ENCODE assay signal across 10 mouse cellular contexts in the genomic region with DNA sequence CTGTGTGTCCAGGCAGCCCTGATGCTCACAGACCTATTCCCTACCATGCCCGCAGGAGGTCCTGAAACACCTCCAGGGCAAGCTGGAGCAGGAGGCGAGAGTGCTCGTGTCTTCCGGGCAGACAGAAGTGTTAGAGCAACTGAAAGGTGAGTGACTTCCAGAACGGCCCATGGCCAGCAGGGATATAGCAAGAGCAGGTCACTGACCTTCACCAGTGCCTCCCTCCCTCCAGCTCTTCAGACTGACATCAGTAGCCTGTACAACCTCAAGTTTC. TPM values are rescaled to one million over a fixed set of nuclear protein-coding genes. Genes with fewer than 3 reads are reported as not detected.
DNase-seq lines count a peak whose midpoint lies in the region; ATAC-seq and TF ChIP-seq lines count a peak whose summit lies in the region.
"Had no signal": no experiment of that assay in that cellular context is flagged by ENCODE, and none has a peak within 500 bp of the region (broad histone marks: within the 10 kb centered on the region; RNA-seq: fewer than 3 reads in every experiment).

No protein-coding gene starts in this region.

- peaks cover 10% of the 10 kb centered on the region; the same call in 1 of the 2 replicates for H3K4me1 ChIP-seq in liver, postnatal 0 days (ENCODE audit: insufficient read depth)
- peaks cover 83% of the 10 kb centered on the region for H3K4me1 ChIP-seq in forebrain, embryonic 13.5 days
- peaks cover 12% of the 10 kb centered on the region for H3K4me1 ChIP-seq in intestine, embryonic 15.5 days (replicated peaks)
- no peaks in the 10 kb centered on the region; the same call in 1 of the 2 replicates for H3K4me1 ChIP-seq in stomach, embryonic 15.5 days

- H3K36me3 ChIP-seq in liver, postnatal 0 days (replicated peaks; ENCODE audit: insufficient read depth, low read length), result no peaks in the 10 kb centered on the region
- peaks cover 55% of the 10 kb centered on the region for H3K36me3 ChIP-seq in forebrain, embryonic 13.5 days (ENCODE audit: poor library complexity, severe bottlenecking)
- H3K36me3 ChIP-seq in intestine, embryonic 15.5 days, result no peaks in the 10 kb centered on the region
- H3K36me3 ChIP-seq in stomach, embryonic 15.5 days, result no peaks in the 10 kb centered on the region

- no peak overlapping the region for H3K27ac ChIP-seq in liver, postnatal 0 days (ENCODE audit: low read depth)
- H3K27ac ChIP-seq in forebrain, embryonic 13.5 days, result peak overlapping the region; percentile 98; the same call in 1 of the 2 replicates
- H3K27ac ChIP-seq in intestine, embryonic 15.5 days, result peak overlapping the region; percentile 40; the same call in 1 of the 2 replicates
- H3K27ac ChIP-seq in stomach, embryonic 15.5 days, result no peak overlapping the region
- H3K27ac ChIP-seq: macrophage had no signal

- peaks cover 80% of the 10 kb centered on the region for H3K27me3 ChIP-seq in liver, postnatal 0 days (ENCODE audit: insufficient read depth, low read length)
- H3K27me3 ChIP-seq in forebrain, embryonic 13.5 days, result no peaks in the 10 kb centered on the region
- H3K27me3 ChIP-seq in intestine, embryonic 15.5 days (replicated peaks), result peaks cover 76% of the 10 kb centered on the region
- peaks cover 88% of the 10 kb centered on the region for H3K27me3 ChIP-seq in stomach, embryonic 15.5 days (replicated peaks)

- no peak overlapping the region for H3K4me2 ChIP-seq in liver, postnatal 0 days (ENCODE audit: low read depth, low read length)
- H3K4me2 ChIP-seq in forebrain, embryonic 13.5 days, result peak overlapping the region; percentile 86
- H3K4me2 ChIP-seq in intestine, embryonic 15.5 days (replicated peaks), result peak overlapping the region; percentile 17
- H3K4me2 ChIP-seq in stomach, embryonic 15.5 days, result peak overlapping the region; percentile 29; the same call in 1 of the 2 replicates

- H3K4me3 ChIP-seq in liver, postnatal 0 days (ENCODE audit: low read depth, low read length), result no peak overlapping the region
- peak overlapping the region; percentile 73 for H3K4me3 ChIP-seq in forebrain, embryonic 13.5 days
- no peak overlapping the region for H3K4me3 ChIP-seq in intestine, embryonic 15.5 days (replicated peaks)
- H3K4me3 ChIP-seq in stomach, embryonic 15.5 days (replicated peaks), result no peak overlapping the region

- TF ChIP-seq CTCF in liver, postnatal 0 days (IDR thresholded peaks at IDR 0.05; ENCODE audit: low read depth), result no peak

- no peaks in the 10 kb centered on the region for H3K9me3 ChIP-seq in liver, postnatal 0 days (ENCODE audit: low read length)
- no peaks in the 10 kb centered on the region for H3K9me3 ChIP-seq in forebrain, embryonic 13.5 days (replicated peaks)
- no peaks in the 10 kb centered on the region for H3K9me3 ChIP-seq in intestine, embryonic 15.5 days
- no peaks in the 10 kb centered on the region for H3K9me3 ChIP-seq in stomach, embryonic 15.5 days

- no peak for DNase-seq in liver, postnatal 0 days
- DNase-seq in liver, result no peak
- no peak for DNase-seq in c-Kit-positive CD71-positive TER-119-positive erythroid progenitor cells, embryonic 14.5 days (ENCODE audit: low spot score)
- DNase-seq: right cerebral cortex, postnatal 14 days had no signal

- TF ChIP-seq EP300 in liver, postnatal 0 days (IDR thresholded peaks at IDR 0.05; ENCODE audit: low read depth), result no peak

- WGBS in liver, postnatal 0 days (ENCODE audit: insufficient replicate concordance), result 59% methylated on average over 5 of the region's 5 CpGs
- WGBS in forebrain, embryonic 13.5 days, result 62% methylated on average over 5 of the region's 5 CpGs
- WGBS in intestine, embryonic 15.5 days, result 51% methylated on average over 5 of the region's 5 CpGs
- 62% methylated on average over 5 of the region's 5 CpGs for WGBS in stomach, embryonic 15.5 days

- ATAC-seq in liver, postnatal 0 days, result peak; percentile 66
- no peak for ATAC-seq in forebrain, embryonic 13.5 days
- ATAC-seq in intestine, embryonic 15.5 days, result no peak
- no peak for ATAC-seq in stomach, embryonic 15.5 days (ENCODE audit: insufficient read depth, low FRiP score, low read depth)
- ATAC-seq in megakaryocyte progenitor cell, adult 5-6 weeks (replicated peaks; ENCODE audit: poor library complexity), result no peak
- ATAC-seq: inflammation-experienced regulatory T-cells, adult 6 months had no signal

- no peak overlapping the region for H3K9ac ChIP-seq in liver, postnatal 0 days (replicated peaks)
- peak overlapping the region; percentile 99 for H3K9ac ChIP-seq in forebrain, embryonic 13.5 days
- 0 out of 2 replicates have a peak overlapping the region, but pooled peaks have one; percentile 6 for H3K9ac ChIP-seq in intestine, embryonic 15.5 days
- no peak overlapping the region for H3K9ac ChIP-seq in stomach, embryonic 15.5 days

RNA-seq across cellular contexts. Expression of a gene that starts 6.2 kb away (rescaled TPM):
- polyA plus RNA-seq in liver, postnatal 0 days (2015; fragmentation: Nextera tagmentation; extraction: Ambion mirVana), result 0.05 and 0.20 TPM in 2 replicates
- 129 and 140 TPM in 2 replicates for polyA plus RNA-seq in forebrain, embryonic 13.5 days (2015; fragmentation: Nextera tagmentation; extraction: Ambion mirVana)
- 4.9 and 6.5 TPM in 2 replicates for polyA plus RNA-seq in intestine, embryonic 15.5 days (2015; fragmentation: Nextera tagmentation; extraction: Ambion mirVana)
- polyA plus RNA-seq in stomach, embryonic 15.5 days (2015; fragmentation: Nextera tagmentation; extraction: Ambion mirVana), result 5.0 and 5.2 TPM in 2 replicates
- total RNA-seq in megakaryocyte progenitor cell, adult 5-6 weeks (2015), result not detected in 2 replicates
- total RNA-seq in megakaryocyte progenitor cell, adult 5-6 weeks (2017), result 0.03 TPM in 1 of 2 replicates, not detected in the other

RNA-seq across cellular contexts. Expression of a gene that starts 9.8 kb away (rescaled TPM):
- 453 and 466 TPM in 2 replicates for polyA plus RNA-seq in liver, postnatal 0 days (2015; fragmentation: Nextera tagmentation; extraction: Ambion mirVana)
- polyA plus RNA-seq in forebrain, embryonic 13.5 days (2015; fragmentation: Nextera tagmentation; extraction: Ambion mirVana), result 805 and 828 TPM in 2 replicates
- polyA plus RNA-seq in intestine, embryonic 15.5 days (2015; fragmentation: Nextera tagmentation; extraction: Ambion mirVana), result 974 and 1,020 TPM in 2 replicates
- 904 and 948 TPM in 2 replicates for polyA plus RNA-seq in stomach, embryonic 15.5 days (2015; fragmentation: Nextera tagmentation; extraction: Ambion mirVana)
- total RNA-seq in megakaryocyte progenitor cell, adult 5-6 weeks (2015), result 2,196 and 2,314 TPM in 2 replicates
- 2,623 and 2,987 TPM in 2 replicates for total RNA-seq in megakaryocyte progenitor cell, adult 5-6 weeks (2017)

RNA-seq across cellular contexts. Expression of a gene that starts 18.3 kb away (rescaled TPM):
- 25.5 and 27.4 TPM in 2 replicates for polyA plus RNA-seq in liver, postnatal 0 days (2015; fragmentation: Nextera tagmentation; extraction: Ambion mirVana)
- 42.7 and 43.3 TPM in 2 replicates for polyA plus RNA-seq in forebrain, embryonic 13.5 days (2015; fragmentation: Nextera tagmentation; extraction: Ambion mirVana)
- polyA plus RNA-seq in intestine, embryonic 15.5 days (2015; fragmentation: Nextera tagmentation; extraction: Ambion mirVana), result 51.4 and 51.5 TPM in 2 replicates
- 40.5 and 46.4 TPM in 2 replicates for polyA plus RNA-seq in stomach, embryonic 15.5 days (2015; fragmentation: Nextera tagmentation; extraction: Ambion mirVana)
- 22.9 and 24.2 TPM in 2 replicates for total RNA-seq in megakaryocyte progenitor cell, adult 5-6 weeks (2015)
- total RNA-seq in megakaryocyte progenitor cell, adult 5-6 weeks (2017), result 15.7 and 16.8 TPM in 2 replicates

RNA-seq across cellular contexts. Expression of a gene that starts 27.3 kb away (rescaled TPM):
- 5.6 TPM in 2 replicates for polyA plus RNA-seq in liver, postnatal 0 days (2015; fragmentation: Nextera tagmentation; extraction: Ambion mirVana)
- polyA plus RNA-seq in forebrain, embryonic 13.5 days (2015; fragmentation: Nextera tagmentation; extraction: Ambion mirVana), result 2.9 and 3.0 TPM in 2 replicates
- polyA plus RNA-seq in intestine, embryonic 15.5 days (2015; fragmentation: Nextera tagmentation; extraction: Ambion mirVana), result 8.1 and 8.8 TPM in 2 replicates
- polyA plus RNA-seq in stomach, embryonic 15.5 days (2015; fragmentation: Nextera tagmentation; extraction: Ambion mirVana), result 4.8 and 5.4 TPM in 2 replicates
- total RNA-seq in megakaryocyte progenitor cell, adult 5-6 weeks (2015), result 5.3 and 7.0 TPM in 2 replicates
- total RNA-seq in megakaryocyte progenitor cell, adult 5-6 weeks (2017), result 0.67 and 1.8 TPM in 2 replicates

RNA-seq across cellular contexts. Expression of a gene that starts 27.7 kb away (rescaled TPM):
- polyA plus RNA-seq in liver, postnatal 0 days (2015; fragmentation: Nextera tagmentation; extraction: Ambion mirVana), result 167 and 174 TPM in 2 replicates
- 2.0 and 3.0 TPM in 2 replicates for polyA plus RNA-seq in forebrain, embryonic 13.5 days (2015; fragmentation: Nextera tagmentation; extraction: Ambion mirVana)
- polyA plus RNA-seq in intestine, embryonic 15.5 days (2015; fragmentation: Nextera tagmentation; extraction: Ambion mirVana), result 132 and 159 TPM in 2 replicates
- polyA plus RNA-seq in stomach, embryonic 15.5 days (2015; fragmentation: Nextera tagmentation; extraction: Ambion mirVana), result 44.5 and 51.2 TPM in 2 replicates
- 2.7 and 3.8 TPM in 2 replicates for total RNA-seq in megakaryocyte progenitor cell, adult 5-6 weeks (2015)
- total RNA-seq in megakaryocyte progenitor cell, adult 5-6 weeks (2017), result 1.2 and 1.5 TPM in 2 replicates
- polyA plus RNA-seq: inflammation-experienced regulatory T-cells, adult 6 months had no signal

Comparison
In these comparisons a context has a peak if more than half of its experiments do, and no peak if none do; other contexts are left out.
1. H3K27ac ChIP-seq: peak in forebrain, embryonic 13.5 days (single experiment) and intestine, embryonic 15.5 days (single experiment); none in liver, postnatal 0 days (single experiment) and stomach, embryonic 15.5 days (single experiment).
2. H3K9ac ChIP-seq: peak in forebrain, embryonic 13.5 days (single experiment) and intestine, embryonic 15.5 days (single experiment); none in liver, postnatal 0 days (single experiment) and stomach, embryonic 15.5 days (single experiment).
3. RNA of a gene that starts 6.2 kb away (polyA plus RNA-seq): 129 to 140 TPM in forebrain, embryonic 13.5 days; 4.9 to 6.5 TPM in intestine, embryonic 15.5 days, 5.0 to 5.2 TPM in stomach, embryonic 15.5 days and 0.05 to 0.20 TPM in liver, postnatal 0 days; every median in the first group is over 10 times any median in the second.